Mouse (Mus musculus) urinary bladder, postnatal 25 days (tissue): ENCODE results near the gene Panx3.
A peak's percentile ranks its signal among the peaks of the same experiment; 100 is the strongest.

Experiments
- DNase-seq: peaks from one replicate; pipeline ENCODE4 v3.0.0; 2022; ENCODE audit warnings: low spot score

The Panx3 gene

DNA sequence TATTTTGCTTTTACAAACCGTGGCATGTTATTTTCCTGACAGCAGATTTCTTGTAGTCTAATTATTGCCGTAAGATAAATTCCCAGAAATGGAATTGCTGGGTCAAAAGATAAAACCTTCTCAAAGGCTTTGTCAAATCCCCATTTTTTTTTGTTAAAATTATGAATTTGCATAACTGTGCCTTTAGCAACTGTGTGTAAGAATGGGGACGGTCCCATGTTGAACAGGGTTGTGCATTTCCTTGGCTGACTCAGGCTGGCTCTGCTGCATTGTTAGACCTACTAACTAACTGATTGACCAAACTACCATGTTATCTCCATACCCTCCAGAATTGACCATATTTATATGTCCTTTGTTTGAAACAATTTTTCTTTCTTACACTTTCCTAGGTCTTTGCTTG, 34.8 kb downstream of the Panx3 start:
- DNase-seq = no peak

DNA sequence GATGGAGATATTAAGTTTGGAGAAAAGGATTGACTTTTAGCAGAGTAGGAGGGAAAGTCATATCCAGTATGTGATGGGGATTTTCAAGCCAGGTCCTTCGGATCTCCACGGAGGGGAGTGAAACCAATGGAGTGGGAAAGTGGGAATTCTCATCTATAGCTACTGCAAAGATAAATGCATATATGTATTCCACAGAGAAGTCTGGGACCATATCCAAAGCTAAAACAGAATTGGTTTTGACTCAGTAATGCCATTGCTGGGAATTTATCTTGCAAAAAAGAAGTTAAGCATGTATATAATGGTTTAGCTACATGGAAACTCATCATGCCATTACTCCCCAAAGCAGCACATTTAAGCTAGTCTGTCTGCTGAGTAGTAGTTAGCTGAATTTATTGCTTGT, 36.7 kb downstream of the Panx3 start:
- DNase-seq = no peak

DNA sequence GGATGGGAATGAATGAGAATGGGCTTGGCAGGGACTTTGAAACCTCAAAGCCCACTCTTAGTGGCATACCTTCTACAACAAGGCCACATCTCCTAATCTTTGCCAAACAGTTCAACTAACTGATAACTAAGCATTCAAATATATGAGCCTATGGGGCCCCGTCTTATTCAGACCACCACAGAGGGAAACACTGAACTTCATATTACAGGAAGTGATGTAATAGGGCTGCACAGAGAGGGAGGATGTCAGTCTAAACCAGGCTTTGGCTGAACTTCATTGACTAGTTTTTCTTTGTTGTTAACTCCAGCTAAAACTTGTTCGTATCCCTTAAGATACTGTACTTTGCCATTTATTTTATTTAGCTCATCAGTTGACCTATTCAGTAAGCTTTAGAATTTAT, 39.1 kb downstream of the Panx3 start:
- no peak for DNase-seq

DNA sequence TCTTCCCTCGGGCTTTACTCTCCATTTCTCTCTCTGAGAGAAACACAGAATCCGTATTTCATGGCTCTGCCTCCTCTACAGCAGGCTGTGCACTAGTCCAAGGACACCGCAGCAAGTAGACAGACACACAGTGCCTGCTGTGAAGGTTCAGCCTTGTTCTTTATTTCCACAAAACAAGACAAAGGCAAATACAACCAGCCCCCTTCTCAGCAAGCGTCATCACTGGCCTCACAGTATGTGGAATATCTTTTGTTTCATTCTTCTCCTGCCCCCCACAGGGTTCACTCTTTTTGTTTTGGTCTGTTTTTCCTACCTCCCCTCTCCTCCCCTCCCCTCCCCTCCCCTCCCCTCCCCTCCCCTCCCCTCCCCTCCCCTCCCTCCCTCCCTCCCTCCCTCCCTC, 40.5 kb downstream of the Panx3 start:
- DNase-seq = no peak

DNA sequence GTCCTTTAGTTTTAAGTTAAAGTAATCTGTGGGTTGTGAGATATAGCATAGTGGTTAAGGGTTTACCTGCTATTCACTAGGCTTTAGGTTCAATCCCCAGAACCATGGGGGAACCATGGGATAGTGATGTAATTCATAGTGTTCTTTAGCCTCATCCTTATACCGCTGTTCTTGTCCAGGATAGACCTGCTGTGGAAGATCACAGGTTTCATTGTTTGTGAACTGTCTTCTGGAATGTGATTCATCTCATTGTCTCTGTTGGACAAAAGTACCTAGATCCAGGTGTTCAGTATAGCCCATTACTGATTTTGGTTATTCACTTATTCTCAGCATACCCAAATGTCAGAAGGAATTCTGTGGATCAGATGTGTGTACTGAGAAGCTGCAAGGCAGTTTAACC, 41.8 kb downstream of the Panx3 start:
- no peak for DNase-seq

DNA sequence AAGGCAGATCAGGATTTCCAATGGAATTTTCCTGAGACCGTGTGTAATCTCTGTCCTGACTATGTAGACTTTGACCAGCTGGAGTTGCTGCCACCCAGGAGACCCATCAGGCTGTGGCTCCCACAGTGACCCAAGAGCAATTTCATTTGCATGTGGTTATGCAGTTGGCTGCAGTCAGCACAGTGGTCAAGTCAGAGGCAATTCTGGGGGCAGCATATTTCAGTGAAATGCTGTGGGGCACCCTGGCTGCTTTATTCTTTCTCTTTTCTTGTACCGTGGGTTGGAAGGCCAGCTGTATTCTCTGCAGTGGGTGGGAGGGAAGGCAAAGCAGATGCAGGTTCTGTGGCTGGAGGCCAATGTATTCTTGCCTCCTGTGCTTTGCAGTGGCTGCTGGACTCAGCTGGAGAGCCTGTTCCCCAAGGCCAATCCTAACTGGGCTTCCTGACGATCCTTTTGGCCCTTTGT, 42.9 kb downstream of the Panx3 start:
- DNase-seq = no peak

- no peak for DNase-seq
These were observed 43.4 kb downstream of the Panx3 start for GRCm38 (mm10) chr9:37625641-37626040.

DNA sequence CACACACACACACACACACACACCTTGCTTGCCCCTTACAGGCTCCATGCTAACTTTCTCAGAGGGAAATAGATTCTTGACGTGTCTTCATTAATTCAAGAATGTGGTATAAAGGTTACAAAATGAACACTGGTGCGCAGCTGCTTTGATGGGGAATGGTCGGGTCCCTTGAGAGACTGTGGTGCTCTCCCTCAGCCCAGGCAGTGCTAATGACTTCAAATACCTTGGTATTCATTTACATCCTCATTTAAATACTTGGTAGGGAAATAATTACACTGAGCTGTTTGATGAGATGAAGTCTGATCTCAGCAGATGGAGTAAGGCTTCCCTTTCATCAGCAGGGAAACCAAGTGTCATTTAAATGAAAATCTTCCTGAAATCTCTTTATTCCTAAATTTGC, 43.9 kb downstream of the Panx3 start:
- DNase-seq = no peak

DNA sequence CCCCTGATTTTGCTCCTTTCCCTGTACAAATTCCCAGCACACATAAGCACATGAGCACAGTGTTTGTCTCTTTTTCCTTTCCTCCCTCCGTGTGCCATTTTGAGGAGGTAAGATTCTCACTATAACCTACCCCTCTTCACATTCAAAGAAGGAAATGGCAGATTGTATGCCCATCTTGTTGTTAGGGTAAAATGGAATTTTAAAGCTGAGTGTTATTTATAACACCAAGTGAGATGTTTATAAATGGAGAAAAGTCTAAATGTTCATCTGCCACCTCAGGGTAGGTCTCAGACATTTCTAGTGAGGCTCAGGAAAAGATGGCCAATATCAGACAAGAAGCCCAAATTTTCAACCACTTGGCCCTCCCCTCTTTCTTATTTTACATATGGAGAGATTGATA, 44.5 kb downstream of the Panx3 start:
- DNase-seq = no peak

DNA sequence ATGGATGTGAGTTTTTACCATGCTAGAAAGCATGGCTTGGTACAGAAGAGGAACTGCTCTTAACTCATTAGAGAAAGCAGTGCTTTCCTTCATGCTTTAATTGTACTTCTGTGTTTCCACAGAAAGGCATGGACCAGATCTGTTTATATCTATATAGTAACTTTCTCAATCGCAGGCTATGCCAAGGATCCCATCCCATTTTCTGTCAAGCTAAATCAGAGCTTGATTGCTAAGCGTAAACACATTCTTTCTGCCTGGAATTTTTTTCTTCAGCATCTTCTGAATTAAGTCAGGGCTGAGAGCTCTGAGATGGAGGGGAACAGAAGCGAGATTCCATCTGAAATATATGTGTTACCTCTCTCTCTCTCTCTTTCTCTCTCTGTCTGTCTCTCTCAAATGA, 45.1 kb downstream of the Panx3 start:
- DNase-seq = no peak

GRCm38 (mm10) chr9:37621290-37621689, 47.7 kb downstream of the Panx3 start:
- no peak for DNase-seq

- peak; percentile 8 for DNase-seq
These were observed 52.3 kb downstream of the Panx3 start for GRCm38 (mm10) chr9:37616770-37617169.

- no peak for DNase-seq
These were observed 53.8 kb downstream of the Panx3 start for GRCm38 (mm10) chr9:37615220-37615619.

DNA sequence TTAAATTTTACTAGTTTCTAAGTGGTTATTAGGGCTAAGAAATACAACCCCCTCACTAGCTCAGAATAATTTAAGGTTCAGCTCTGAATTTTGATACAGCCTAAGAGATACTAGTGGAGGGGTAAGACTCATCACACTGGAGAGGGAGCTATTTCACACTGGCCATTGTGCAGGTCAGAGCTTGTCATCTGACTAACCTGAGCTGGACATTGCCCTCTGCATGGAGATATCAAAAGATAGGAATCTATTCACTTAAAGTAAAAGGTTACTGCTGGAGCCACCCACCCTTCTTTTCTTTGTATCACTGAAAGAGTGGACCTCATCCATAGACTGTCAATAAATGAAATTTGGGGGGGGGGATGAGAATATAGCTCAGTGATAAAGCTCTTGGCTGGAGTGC, 54.7 kb downstream of the Panx3 start:
- no peak for DNase-seq

- no peak for DNase-seq
These were observed 55.1 kb downstream of the Panx3 start for GRCm38 (mm10) chr9:37613911-37614280.

DNA sequence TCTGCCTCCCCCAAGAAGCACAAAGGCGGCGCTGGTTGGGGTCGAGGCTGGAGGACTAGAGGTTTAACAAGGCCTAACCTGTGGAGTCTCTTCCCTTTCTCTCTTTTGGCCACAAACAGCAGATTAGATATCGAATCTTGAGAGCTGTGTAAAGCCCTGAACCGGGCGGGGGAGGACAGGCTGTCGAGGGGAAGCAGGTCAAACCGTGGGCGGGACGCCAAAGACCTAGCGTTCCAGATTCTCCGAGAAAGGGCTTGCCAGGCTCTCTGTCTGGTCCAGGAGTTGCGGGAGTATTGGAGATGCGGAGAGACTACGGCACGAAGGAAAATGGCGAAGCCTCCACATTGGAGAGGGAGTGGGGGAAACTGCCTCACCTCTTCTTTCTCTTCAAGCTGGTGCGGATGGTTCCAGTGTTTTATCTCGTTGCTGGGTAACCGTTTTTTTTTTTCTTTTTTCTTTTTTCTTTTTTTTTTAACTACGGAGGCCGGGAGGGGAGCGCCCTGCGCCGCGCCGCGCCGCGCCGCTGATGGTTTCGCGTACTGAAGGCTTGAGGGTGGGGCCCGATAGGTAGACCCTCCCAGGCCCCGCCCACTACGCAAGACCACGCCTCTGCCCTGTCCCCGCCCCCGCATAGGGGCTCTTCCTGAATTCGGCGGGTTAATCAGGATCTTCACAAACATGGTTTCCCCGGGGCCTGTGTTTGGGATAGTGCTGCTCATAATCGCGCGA, 55.7 kb downstream of the Panx3 start, which contains the start of gene Spa17:
TSS of gene Spa17 (minus strand) at position 541 of the 729 bp plus-strand sequence.
- peak; percentile 87 for DNase-seq
